Comparison of ENCODE assay signal across 19 mouse cellular contexts in the genomic region with DNA sequence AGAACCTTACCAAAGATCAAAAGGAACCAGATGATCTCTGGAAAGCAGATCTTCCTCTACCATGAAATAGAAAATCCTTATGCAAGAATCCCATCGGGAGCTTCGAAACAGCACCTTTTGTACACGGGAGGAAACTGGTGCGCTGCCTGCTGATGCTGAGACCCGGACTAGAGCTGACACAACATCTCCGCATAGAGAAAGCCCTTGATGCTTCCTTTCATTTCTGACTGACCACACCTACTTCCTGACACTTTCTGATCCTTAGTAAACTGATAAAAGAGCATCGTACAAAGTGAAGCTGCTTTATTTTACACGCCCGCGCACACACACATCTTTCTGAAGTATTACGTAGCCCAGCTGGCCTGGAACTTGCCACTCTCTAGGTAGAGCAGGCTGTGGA. TPM values are rescaled to one million over a fixed set of nuclear protein-coding genes. Genes with fewer than 3 reads are reported as not detected.
DNase-seq lines count a peak whose midpoint lies in the region; ATAC-seq and TF ChIP-seq lines count a peak whose summit lies in the region.
"Had no signal": no experiment of that assay in that cellular context is flagged by ENCODE, and none has a peak within 500 bp of the region (broad histone marks: within the 10 kb centered on the region; RNA-seq: fewer than 3 reads in every experiment).

No protein-coding gene starts in this region.

- H3K36me3 ChIP-seq in stomach, postnatal 0 days (ENCODE audit: control insufficient read depth, insufficient read depth, low read length): peaks cover 18% of the 10 kb centered on the region

- H3K9me3 ChIP-seq in stomach, postnatal 0 days (ENCODE audit: control insufficient read depth, low read length): no peaks in the 10 kb centered on the region
- H3K9me3 ChIP-seq: embryonic facial prominence, embryonic 10.5 days; forebrain, embryonic 15.5 days; G1E; hindbrain, embryonic 12.5 days; neural tube, embryonic 15.5 days had no signal

- no peak overlapping the region for H3K4me2 ChIP-seq in stomach, postnatal 0 days (replicated peaks; ENCODE audit: low read depth)
- H3K4me2 ChIP-seq: forebrain, embryonic 15.5 days; hindbrain, embryonic 12.5 days; neural tube, embryonic 15.5 days had no signal

- TF ChIP-seq EP300 in stomach, postnatal 0 days (optimal IDR thresholded peaks at IDR 0.05): no peak

- DNase-seq in 416B (ENCODE audit: low read depth): peak; percentile 53
- peak; percentile 42 for DNase-seq in CD4-positive helper T cell, adult 2 months (ENCODE audit: low read depth, low spot score)
- DNase-seq in T-cell, adult 2 months (ENCODE audit: low spot score): peak; percentile 28
- no peak for DNase-seq in stomach, postnatal 0 days (ENCODE audit: low spot score)
- DNase-seq in spleen, adult 12 weeks (ENCODE audit: low spot score): no peak
- no peak for DNase-seq in left cerebral cortex, postnatal 25 days (ENCODE audit: low spot score in 2 of 2)
- DNase-seq: cerebellum, adult 8-10 months; gastrocnemius, postnatal 14 days; kidney, adult 2 months; right cerebral cortex, adult 18-20 months; right cerebral cortex, postnatal 4 days; thymus, postnatal 14 days had no signal

- TF ChIP-seq CTCF in stomach, postnatal 0 days (IDR thresholded peaks at IDR 0.05; ENCODE audit: low read depth): no peak

- no peak overlapping the region for H3K27ac ChIP-seq in stomach, postnatal 0 days (replicated peaks)
- H3K27ac ChIP-seq: embryonic facial prominence, embryonic 10.5 days; forebrain, embryonic 15.5 days; hindbrain, embryonic 12.5 days; kidney, postnatal 0 days; neural tube, embryonic 15.5 days had no signal

- H3K27me3 ChIP-seq in stomach, postnatal 0 days (ENCODE audit: control insufficient read depth, insufficient read depth, low read length): no peaks in the 10 kb centered on the region
- H3K27me3 ChIP-seq: forebrain, embryonic 15.5 days; hindbrain, embryonic 12.5 days; neural tube, embryonic 15.5 days had no signal

- no peak overlapping the region for H3K4me3 ChIP-seq in stomach, postnatal 0 days (ENCODE audit: low read depth, low read length)
- H3K4me3 ChIP-seq: embryonic facial prominence, embryonic 10.5 days; forebrain, embryonic 15.5 days; hindbrain, embryonic 12.5 days; neural tube, embryonic 15.5 days had no signal

- H3K9ac ChIP-seq in stomach, postnatal 0 days (ENCODE audit: low read length): no peak overlapping the region
- H3K9ac ChIP-seq: forebrain, embryonic 15.5 days; hindbrain, embryonic 12.5 days; neural tube, embryonic 15.5 days had no signal

- peak; percentile 38; the same call in 1 of the 2 replicates for ATAC-seq in megakaryocyte, adult 5-6 weeks (ENCODE audit: poor library complexity, severe bottlenecking)
- ATAC-seq in stomach, postnatal 0 days (ENCODE audit: low FRiP score, low TSS enrichment): no peak
- ATAC-seq: forebrain, embryonic 15.5 days had no signal

- WGBS in stomach, postnatal 0 days: 77% methylated on average over 11 of the region's 11 CpGs

- intact Hi-C loops in left cerebral cortex, postnatal 25 days (cut with DNase I): no loop called here

- H3K4me1 ChIP-seq in stomach, postnatal 0 days (replicated peaks; ENCODE audit: control insufficient read depth, insufficient read depth): no peaks in the 10 kb centered on the region
- H3K4me1 ChIP-seq: embryonic facial prominence, embryonic 10.5 days; forebrain, embryonic 15.5 days; hindbrain, embryonic 12.5 days; neural tube, embryonic 15.5 days had no signal

RNA-seq across cellular contexts. Expression of a gene that starts 39.0 kb away (rescaled TPM):
- total RNA-seq in megakaryocyte, adult 5-6 weeks (2015): 0.75 and 0.98 TPM in 2 replicates
- total RNA-seq in megakaryocyte, adult 5-6 weeks (2017): 0.95 and 1.8 TPM in 2 replicates
- 3.8 and 4.3 TPM in 2 replicates for polyA plus RNA-seq in stomach, postnatal 0 days (2015; fragmentation: Nextera tagmentation; extraction: Ambion mirVana)
- total RNA-seq in left cerebral cortex, postnatal 25 days (2021): 100 to 1,000 TPM; 236 to 246 TPM

RNA-seq across cellular contexts. Expression of a gene that starts 39.6 kb away (rescaled TPM):
- total RNA-seq in megakaryocyte, adult 5-6 weeks (2015): 12.4 and 12.9 TPM in 2 replicates
- total RNA-seq in megakaryocyte, adult 5-6 weeks (2017): 14.1 and 18.2 TPM in 2 replicates
- polyA plus RNA-seq in stomach, postnatal 0 days (2015; fragmentation: Nextera tagmentation; extraction: Ambion mirVana): 12.4 and 13.1 TPM in 2 replicates
- total RNA-seq in left cerebral cortex, postnatal 25 days (2021): 10 to 100 TPM; 41.7 to 46.2 TPM

Comparison
In these comparisons a context has a peak if more than half of its experiments do, and no peak if none do; other contexts are left out.
1. DNase-seq: peak in 416B (single experiment), CD4-positive helper T cell, adult 2 months (single experiment) and T-cell, adult 2 months (single experiment); none in stomach, postnatal 0 days (single experiment), spleen, adult 12 weeks (single experiment) and left cerebral cortex, postnatal 25 days (0 of 2).
2. RNA of a gene that starts 39.0 kb away (total RNA-seq): 236 to 246 TPM in left cerebral cortex, postnatal 25 days; 0.75 to 1.8 TPM in megakaryocyte, adult 5-6 weeks; every median in the first group is over 10 times any median in the second.